Mouse (Mus musculus) embryonic facial prominence, embryonic 14.5 days (tissue): Measurements from ENCODE around the gene Fer. TPM values are rescaled to one million over a fixed set of nuclear protein-coding genes. Genes with fewer than 3 reads are reported as not detected.

ENCODE experiments used
- ATAC-seq: fragments of 200-750 bp; cut with Nextera tagmentation; 2 replicates; pipeline ENCODE4 v1.8.0; 2017; ENCODE audit warnings: low read depth, moderate number of reproducible peaks, moderate TSS enrichment
- DNase-seq: peaks from one replicate; pipeline ENCODE4 v3.0.0-alpha.2; 2015; ENCODE audit warnings: low spot score
- H3K27ac ChIP-seq: fragments of 300-500 bp; sonication (generic); replicated peaks from 2 replicates; pipeline ENCODE4 v1.5.1; 2014; ENCODE audit warnings: low read depth, mild to moderate bottlenecking, low read length, moderate library complexity
- H3K27me3 ChIP-seq: fragments of 300-500 bp; sonication (generic); replicated peaks from 2 replicates; pipeline ENCODE4 v1.6.1; 2014; ENCODE audit warnings: low read length; ENCODE audit not compliant: control insufficient read depth, insufficient read depth
- H3K36me3 ChIP-seq: fragments of 300-500 bp; sonication (generic); 2 replicates; pipeline ENCODE4 v1.6.1; 2014; ENCODE audit warnings: low read length, mixed read lengths; ENCODE audit not compliant: control insufficient read depth, insufficient read depth
- H3K4me1 ChIP-seq: fragments of 300-500 bp; sonication (generic); 2 replicates; pipeline ENCODE4 v1.6.1; 2014; ENCODE audit warnings: antibody characterized with exemption, low read length; ENCODE audit not compliant: control insufficient read depth, insufficient read depth
- H3K4me2 ChIP-seq: fragments of 300-500 bp; sonication (generic); 2 replicates; pipeline ENCODE4 v1.6.1; 2014; ENCODE audit warnings: low read depth, mild to moderate bottlenecking, low read length, moderate library complexity, mixed read lengths
- H3K4me3 ChIP-seq: fragments of 300-500 bp; sonication (generic); 2 replicates; pipeline ENCODE4 v1.5.1; 2014; ENCODE audit warnings: low read depth, mild to moderate bottlenecking, low read length
- H3K9ac ChIP-seq: fragments of 300-500 bp; sonication (generic); 2 replicates; pipeline ENCODE4 v1.6.1; 2014; ENCODE audit warnings: low read depth, mild to moderate bottlenecking, low read length, moderate library complexity, mixed read lengths
- H3K9me3 ChIP-seq: fragments of 300-500 bp; sonication (generic); 2 replicates; pipeline ENCODE4 v1.6.1; 2016; ENCODE audit warnings: low read length; ENCODE audit not compliant: control insufficient read depth
- WGBS: fragments of 180-500 bp; shearing (Covaris S2); extraction: QIAGEN DNeasy Blood & Tissue Kit; methylation state at CpG from one replicate; pipeline ENCODE4 v1.1.7; 2014; 5-methylcytosine and 5-hydroxymethylcytosine counted together
- polyA plus RNA-seq: library from polyadenylated mRNA; unstranded; fragments of >200 nt; fragmentation: Nextera tagmentation; extraction: Ambion mirVana; gene quantifications from 2 replicates; pipeline ENCODE4 v1.2.1, GENCODE M21; 2014

Gene Fer
- polyA plus RNA-seq, 1 experiment from 2014 or later = 33.1 TPM

- Histone ChIP-seq H3K4me1 (no peaks in the 10 kb centered on the region), H3K27ac (peak overlapping the region; percentile 74; the same call in 1 of the 2 replicates), H3K4me3 (peak overlapping the region; percentile 61; the same call in 1 of the 2 replicates), H3K9ac (peak overlapping the region; percentile 80; the same call in 1 of the 2 replicates), H3K4me2 (peak overlapping the region; percentile 57), H3K36me3 (no peaks in the 10 kb centered on the region), H3K27me3 (no peaks in the 10 kb centered on the region), H3K9me3 (no peaks in the 10 kb centered on the region)
- DNase-seq (no peak), ATAC-seq (no peak)
- WGBS = 84% methylated on average over 9 of the region's 9 CpGs
Measured at GRCm38 (mm10) chr17:63850016-63850415, 12.8 kb upstream of the Fer start.

GRCm38 (mm10) chr17:63857023-63857544 is 5.8 kb upstream of the Fer start:
- no peak overlapping the region for H3K27ac ChIP-seq
- DNase-seq = no peak
- 85% methylated on average over 7 of the region's 7 CpGs for WGBS
- no peak overlapping the region for H3K9ac ChIP-seq
- H3K4me1 ChIP-seq = no peaks in the 10 kb centered on the region
- no peak overlapping the region for H3K4me2 ChIP-seq
- H3K9me3 ChIP-seq = no peaks in the 10 kb centered on the region
- no peak for ATAC-seq
- no peak overlapping the region for H3K4me3 ChIP-seq
- H3K36me3 ChIP-seq = no peaks in the 10 kb centered on the region
- no peaks in the 10 kb centered on the region for H3K27me3 ChIP-seq

GRCm38 (mm10) chr17:63860988-63861387 is 1.9 kb upstream of the Fer start:
- no peaks in the 10 kb centered on the region for H3K9me3 ChIP-seq
- no peak overlapping the region for H3K9ac ChIP-seq
- no peak overlapping the region for H3K4me2 ChIP-seq
- peak; percentile 88 for DNase-seq
- no peaks in the 10 kb centered on the region for H3K36me3 ChIP-seq
- no peaks in the 10 kb centered on the region; the same call in 1 of the 2 replicates for H3K4me1 ChIP-seq
- 33% methylated on average over 4 of the region's 4 CpGs for WGBS
- H3K27ac ChIP-seq = no peak overlapping the region
- no peak overlapping the region for H3K4me3 ChIP-seq
- no peak for ATAC-seq
- no peaks in the 10 kb centered on the region for H3K27me3 ChIP-seq

GRCm38 (mm10) chr17:63862399-63862798 is 463 bp upstream of the Fer start:
- H3K4me2 ChIP-seq = peak overlapping the region; percentile 63
- H3K9me3 ChIP-seq = no peaks in the 10 kb centered on the region
- H3K4me3 ChIP-seq = no peak overlapping the region
- no peak overlapping the region for H3K9ac ChIP-seq
- no peak for DNase-seq
- no peak overlapping the region for H3K27ac ChIP-seq
- ATAC-seq = no peak
- H3K27me3 ChIP-seq = no peaks in the 10 kb centered on the region
- 72% methylated on average over 3 of the region's 3 CpGs for WGBS
- H3K4me1 ChIP-seq = no peaks in the 10 kb centered on the region; the same call in 1 of the 2 replicates
- H3K36me3 ChIP-seq = no peaks in the 10 kb centered on the region

GRCm38 (mm10) chr17:63863647-63864149 is 836 bp downstream of the Fer start, which contains the start of gene A930002H24Rik:
Gene A930002H24Rik (minus strand): TSS chr17:63863791.
- no peaks in the 10 kb centered on the region for H3K27me3 ChIP-seq
- no peaks in the 10 kb centered on the region; the same call in 1 of the 2 replicates for H3K4me1 ChIP-seq
- H3K9me3 ChIP-seq = no peaks in the 10 kb centered on the region
- H3K9ac ChIP-seq = peak within 1 kb of the TSS; percentile 93
- ATAC-seq = peak; percentile 100
- H3K36me3 ChIP-seq = no peaks in the 10 kb centered on the region
- H3K4me3 ChIP-seq = peak within 1 kb of the TSS; percentile 97
- peak within 1 kb of the TSS; percentile 63 for H3K4me2 ChIP-seq
- DNase-seq = peak; percentile 99
- H3K27ac ChIP-seq = peak within 1 kb of the TSS; percentile 70
- 0% methylated on average over 28 of the region's 55 CpGs for WGBS

GRCm38 (mm10) chr17:63864171-63864571 is 1.3 kb downstream of the Fer start:
- Histone ChIP-seq H3K27ac (peak overlapping the region; percentile 70), H3K9me3 (no peaks in the 10 kb centered on the region), H3K4me2 (peak overlapping the region; percentile 63), H3K36me3 (no peaks in the 10 kb centered on the region), H3K9ac (peak overlapping the region; percentile 93), H3K4me3 (peak overlapping the region; percentile 97), H3K4me1 (no peaks in the 10 kb centered on the region; the same call in 1 of the 2 replicates), H3K27me3 (no peaks in the 10 kb centered on the region)
- WGBS = no CpG with 5 or more reads among the region's 48 CpGs
- DNase-seq (peak; percentile 44), ATAC-seq (peak; percentile 62)

GRCm38 (mm10) chr17:63871773-63872172 is 8.9 kb downstream of the Fer start:
- no peak overlapping the region for H3K4me2 ChIP-seq
- ATAC-seq = no peak
- 82% methylated on average over 7 of the region's 7 CpGs for WGBS

GRCm38 (mm10) chr17:63878889-63879288 is 16.0 kb downstream of the Fer start:
- H3K4me3 ChIP-seq = no peak overlapping the region
- H3K27me3 ChIP-seq = no peaks in the 10 kb centered on the region
- H3K4me2 ChIP-seq = no peak overlapping the region
- 73% methylated on average over 4 of the region's 4 CpGs for WGBS
- ATAC-seq (no peak), DNase-seq (peak; percentile 34)
- H3K4me1 ChIP-seq = no peaks in the 10 kb centered on the region
- H3K27ac ChIP-seq = no peak overlapping the region
- no peaks in the 10 kb centered on the region for H3K9me3 ChIP-seq
- H3K9ac ChIP-seq = no peak overlapping the region
- no peaks in the 10 kb centered on the region for H3K36me3 ChIP-seq

More at GRCm38 (mm10) chr17:63871773-63872172, 8.9 kb downstream of the Fer start:
- no peak overlapping the region for H3K4me3 ChIP-seq
- DNase-seq = no peak
- H3K9me3 ChIP-seq = 0 out of 2 replicates have a peak, but pooled peaks cover 6% of the 10 kb centered on the region
- no peaks in the 10 kb centered on the region for H3K36me3 ChIP-seq
- no peak overlapping the region for H3K27ac ChIP-seq
- H3K9ac ChIP-seq = no peak overlapping the region
- H3K27me3 ChIP-seq = no peaks in the 10 kb centered on the region
- H3K4me1 ChIP-seq = no peaks in the 10 kb centered on the region

GRCm38 (mm10) chr17:63880009-63880408 is 17.1 kb downstream of the Fer start:
- no peaks in the 10 kb centered on the region for H3K27me3 ChIP-seq
- WGBS = 80% methylated on average over 4 of the region's 4 CpGs
- H3K27ac ChIP-seq = no peak overlapping the region
- no peaks in the 10 kb centered on the region for H3K9me3 ChIP-seq
- no peak overlapping the region for H3K4me2 ChIP-seq
- ATAC-seq (no peak), DNase-seq (no peak)
- no peaks in the 10 kb centered on the region for H3K36me3 ChIP-seq
- H3K4me3 ChIP-seq = no peak overlapping the region
- H3K9ac ChIP-seq = no peak overlapping the region
- no peaks in the 10 kb centered on the region for H3K4me1 ChIP-seq
